Mouse (Mus musculus) intestine, embryonic 16.5 days (tissue): ENCODE measurements at regions not wholly inside any gene's neighbourhood (a gene's known extent, or its start where the extent isn't known, plus 50 kb on each side); places are given as distances from the start of the nearest gene placed in this dataset.

Experiments used
- ATAC-seq: fragments of 200-750 bp; cut with Nextera tagmentation; 2 replicates; pipeline ENCODE4 v1.8.0; 2017; ENCODE audit warnings: moderate TSS enrichment, moderate library complexity
- H3K27ac ChIP-seq: fragments of 300-500 bp; sonication (generic); 2 replicates; pipeline ENCODE4 v1.5.1; 2014; ENCODE audit warnings: mild to moderate bottlenecking, low read length
- H3K27me3 ChIP-seq: fragments of 300-500 bp; sonication (generic); replicated peaks from 2 replicates; pipeline ENCODE4 v1.6.1; 2014; ENCODE audit warnings: low read length, control low read depth, mixed read lengths; ENCODE audit not compliant: control insufficient read depth, insufficient read depth
- H3K36me3 ChIP-seq: fragments of 300-500 bp; sonication (generic); 2 replicates; pipeline ENCODE4 v1.6.1; 2014; ENCODE audit warnings: low read length, control low read depth; ENCODE audit not compliant: control insufficient read depth, insufficient read depth
- H3K4me1 ChIP-seq: fragments of 300-500 bp; sonication (generic); 2 replicates; pipeline ENCODE4 v1.6.1; 2014; ENCODE audit warnings: low read length, control low read depth, mixed read lengths; ENCODE audit not compliant: control insufficient read depth, insufficient read depth
- H3K4me2 ChIP-seq: fragments of 300-500 bp; sonication (generic); 2 replicates; pipeline ENCODE4 v1.6.1; 2014; ENCODE audit warnings: low read depth, low read length, control low read depth
- H3K4me3 ChIP-seq: fragments of 300-500 bp; sonication (generic); 2 replicates; pipeline ENCODE4 v1.5.1; 2014; ENCODE audit warnings: mild to moderate bottlenecking, low read length
- H3K9ac ChIP-seq: fragments of 300-500 bp; sonication (generic); 2 replicates; pipeline ENCODE4 v1.6.1; 2014; ENCODE audit warnings: low read depth, low read length
- H3K9me3 ChIP-seq: fragments of 300-500 bp; sonication (generic); 2 replicates; pipeline ENCODE4 v1.6.1; 2016; ENCODE audit warnings: low read length, control low read depth; ENCODE audit not compliant: control insufficient read depth
- WGBS: fragments of 180-500 bp; shearing (Covaris S2); extraction: QIAGEN DNeasy Blood & Tissue Kit; methylation state at CpG from one replicate; pipeline ENCODE4 v1.1.7; 2014; 5-methylcytosine and 5-hydroxymethylcytosine counted together

DNA sequence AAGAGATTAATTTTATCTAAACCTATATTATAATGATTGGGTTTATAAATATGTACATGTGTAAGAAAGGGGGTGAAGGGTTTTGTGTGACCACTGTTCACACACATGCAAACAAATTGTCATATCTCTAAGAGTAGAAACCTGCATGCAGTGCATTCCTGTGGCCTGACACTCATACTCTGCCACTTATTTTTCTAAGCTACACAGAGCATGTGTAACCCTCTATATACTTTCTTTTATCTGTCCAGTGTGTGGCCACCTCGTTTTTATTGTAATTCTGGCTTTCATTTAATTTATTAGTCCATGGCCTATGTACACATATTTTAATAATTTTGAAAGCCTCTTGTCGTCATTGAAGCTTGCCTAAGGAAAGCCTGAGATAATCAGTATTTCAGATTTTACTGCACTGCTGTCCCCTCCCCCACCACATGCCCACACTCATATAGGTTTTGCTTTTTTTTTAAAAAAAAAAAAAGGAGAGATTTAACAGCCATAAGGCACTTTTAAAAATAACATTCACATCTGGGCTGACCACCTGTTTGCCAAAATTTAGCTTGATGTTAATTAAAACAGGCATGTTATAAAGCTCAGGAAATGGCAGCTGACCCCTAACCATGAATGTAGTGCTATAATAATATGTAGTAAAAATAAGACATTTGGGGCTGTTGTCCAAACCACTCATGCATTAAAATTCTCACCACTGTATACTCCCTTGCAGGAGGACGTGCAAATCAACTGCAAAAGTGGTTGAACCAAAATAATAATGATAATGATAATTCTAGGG is 410.7 kb upstream of the Clint1 start:
- 57% methylated on average over 3 of the region's 3 CpGs for WGBS
- Histone ChIP-seq H3K9me3 (no peaks in the 10 kb centered on the region), H3K4me3 (no peak overlapping the region), H3K27ac (no peak overlapping the region), H3K9ac (no peak overlapping the region), H3K36me3 (no peaks in the 10 kb centered on the region), H3K4me2 (no peak overlapping the region), H3K4me1 (no peaks in the 10 kb centered on the region), H3K27me3 (no peaks in the 10 kb centered on the region)
- ATAC-seq, result no peak

- H3K27me3 ChIP-seq, result no peaks in the 10 kb centered on the region
- H3K4me2 ChIP-seq, result no peak overlapping the region
- H3K36me3 ChIP-seq, result no peaks in the 10 kb centered on the region
- H3K4me1 ChIP-seq, result no peaks in the 10 kb centered on the region
- H3K9ac ChIP-seq, result no peak overlapping the region
- no peak overlapping the region for H3K27ac ChIP-seq
- no peak for ATAC-seq
- 77% methylated on average over 2 of the region's 2 CpGs for WGBS
- H3K4me3 ChIP-seq, result no peak overlapping the region
- H3K9me3 ChIP-seq, result no peaks in the 10 kb centered on the region
Observed at GRCm38 (mm10) chr11:45446512-45446911, 405.3 kb upstream of the Clint1 start.

GRCm38 (mm10) chr11:45454234-45454633 is 397.6 kb upstream of the Clint1 start:
- no peak for ATAC-seq
- Histone ChIP-seq H3K27me3 (no peaks in the 10 kb centered on the region), H3K36me3 (no peaks in the 10 kb centered on the region), H3K4me2 (no peak overlapping the region), H3K4me3 (no peak overlapping the region), H3K27ac (no peak overlapping the region), H3K4me1 (no peaks in the 10 kb centered on the region), H3K9me3 (no peaks in the 10 kb centered on the region), H3K9ac (no peak overlapping the region)
- WGBS, result 83% methylated on average over 5 of the region's 5 CpGs

- Histone ChIP-seq H3K4me1 (no peaks in the 10 kb centered on the region), H3K4me3 (no peak overlapping the region), H3K9me3 (no peaks in the 10 kb centered on the region), H3K27ac (no peak overlapping the region), H3K36me3 (no peaks in the 10 kb centered on the region), H3K27me3 (no peaks in the 10 kb centered on the region), H3K4me2 (no peak overlapping the region), H3K9ac (no peak overlapping the region)
- 72% methylated on average over 3 of the region's 3 CpGs for WGBS
- no peak for ATAC-seq
Observed at GRCm38 (mm10) chr11:45454933-45455332, 396.9 kb upstream of the Clint1 start.

DNA sequence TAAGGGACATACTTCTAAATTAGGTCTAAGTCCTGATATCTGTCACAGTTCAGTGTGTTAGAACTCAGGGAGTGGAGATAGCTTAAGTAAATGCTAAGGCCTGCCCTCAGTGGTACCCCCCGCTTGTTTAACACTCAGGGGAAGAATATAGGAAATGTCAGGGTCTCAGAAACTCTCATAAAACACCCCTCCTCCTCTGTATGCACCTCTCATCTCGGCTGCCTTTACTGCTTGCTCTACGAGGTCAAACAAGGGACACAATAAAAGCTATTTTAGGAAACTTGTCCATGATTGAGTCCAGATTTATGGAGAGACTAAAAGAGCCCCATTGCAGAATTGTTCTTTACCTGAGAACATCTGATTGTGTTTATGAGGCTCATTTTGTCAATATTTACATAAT is 395.1 kb upstream of the Clint1 start:
- H3K4me1 ChIP-seq, result no peaks in the 10 kb centered on the region
- no peak for ATAC-seq
- no peaks in the 10 kb centered on the region for H3K27me3 ChIP-seq
- H3K4me2 ChIP-seq, result no peak overlapping the region
- H3K27ac ChIP-seq, result no peak overlapping the region
- H3K36me3 ChIP-seq, result no peaks in the 10 kb centered on the region
- H3K4me3 ChIP-seq, result no peak overlapping the region
- no peak overlapping the region for H3K9ac ChIP-seq
- 35% methylated on average over 3 of the region's 3 CpGs for WGBS
- H3K9me3 ChIP-seq, result no peaks in the 10 kb centered on the region

- Histone ChIP-seq H3K4me2 (no peak overlapping the region), H3K27ac (no peak overlapping the region), H3K36me3 (no peaks in the 10 kb centered on the region), H3K4me1 (no peaks in the 10 kb centered on the region), H3K27me3 (no peaks in the 10 kb centered on the region), H3K4me3 (no peak overlapping the region), H3K9me3 (no peaks in the 10 kb centered on the region), H3K9ac (no peak overlapping the region)
- 31% methylated on average over 4 of the region's 4 CpGs for WGBS
- peak; percentile 13; the same call in 1 of the 2 replicates for ATAC-seq
Observed at GRCm38 (mm10) chr11:45457597-45457996, 394.3 kb upstream of the Clint1 start.

GRCm38 (mm10) chr11:45460000-45460792 is 391.7 kb upstream of the Clint1 start:
- 83% methylated on average over 11 of the region's 11 CpGs for whole genome bisulfite sequencing
- H3K27ac ChIP-seq, result no peak overlapping the region
- no peaks in the 10 kb centered on the region for H3K9me3 ChIP-seq
- no peak overlapping the region for H3K9ac ChIP-seq
- no peaks in the 10 kb centered on the region for H3K36me3 ChIP-seq
- H3K4me3 ChIP-seq, result no peak overlapping the region
- H3K4me2 ChIP-seq, result no peak overlapping the region
- ATAC-seq, result no peak
- no peaks in the 10 kb centered on the region for H3K4me1 ChIP-seq
- no peaks in the 10 kb centered on the region for H3K27me3 ChIP-seq

- no peak overlapping the region for H3K4me2 ChIP-seq
- no peak overlapping the region for H3K9ac ChIP-seq
- H3K4me3 ChIP-seq, result no peak overlapping the region
- H3K4me1 ChIP-seq, result no peaks in the 10 kb centered on the region
- H3K27me3 ChIP-seq, result no peaks in the 10 kb centered on the region
- H3K27ac ChIP-seq, result no peak overlapping the region
- H3K36me3 ChIP-seq, result no peaks in the 10 kb centered on the region
- no peak for ATAC-seq
- H3K9me3 ChIP-seq, result no peaks in the 10 kb centered on the region
- 71% methylated on average over 4 of the region's 4 CpGs for WGBS
Observed at GRCm38 (mm10) chr11:45464501-45464900, 387.4 kb upstream of the Clint1 start.

DNA sequence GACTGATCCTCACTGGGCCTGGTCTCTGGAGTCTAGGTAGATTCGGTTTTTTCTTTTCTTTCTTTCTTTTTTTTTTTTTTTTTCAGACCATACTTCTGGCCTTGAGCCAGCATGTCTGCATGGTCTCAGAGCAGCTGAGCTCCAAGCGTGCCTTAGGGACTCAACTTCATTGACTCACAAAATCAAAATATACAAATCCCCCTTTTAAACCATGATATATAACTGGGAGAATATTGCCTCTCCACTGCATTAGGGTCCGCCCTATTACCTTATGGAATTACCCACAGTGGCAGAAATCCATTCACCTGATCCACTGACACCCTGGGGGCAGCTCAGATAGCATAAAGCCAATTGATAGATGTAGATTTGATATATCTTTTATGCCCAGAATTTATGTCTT is 385.5 kb upstream of the Clint1 start:
- WGBS, result 57% methylated on average over 3 of the region's 3 CpGs
- no peak for ATAC-seq
- no peak overlapping the region for H3K4me2 ChIP-seq
- no peak overlapping the region for H3K27ac ChIP-seq
- no peaks in the 10 kb centered on the region for H3K4me1 ChIP-seq
- no peaks in the 10 kb centered on the region for H3K36me3 ChIP-seq
- no peak overlapping the region for H3K4me3 ChIP-seq
- no peak overlapping the region for H3K9ac ChIP-seq
- H3K9me3 ChIP-seq, result no peaks in the 10 kb centered on the region
- no peaks in the 10 kb centered on the region for H3K27me3 ChIP-seq
